Mouse (Mus musculus): ENCODE results near the gene Clic6. TPM values are rescaled to one million over a fixed set of nuclear protein-coding genes. Genes with fewer than 3 reads are reported as not detected.

Clic6 gene
- total and polyA plus RNA-seq, 2 experiments from 2014 or later: 6.2 to 7.7 TPM

GRCm38 (mm10) chr16:92478561-92479150 lies 6.9 kb upstream of the Clic6 start:
- Histone ChIP-seq H3K4me1 (ENCODE audit: insufficient read depth, low read length) (no peaks in the 10 kb centered on the region), H3K4me2 (ENCODE audit: low read depth, low read length) (peak overlapping the region; percentile 50), H3K27me3 (ENCODE audit: insufficient read depth, low read length) (no peaks in the 10 kb centered on the region), H3K4me3 (ENCODE audit: low read length) (peak overlapping the region; percentile 19), H3K27ac (no peak overlapping the region), H3K9me3 (ENCODE audit: low read length) (no peaks in the 10 kb centered on the region), H3K9ac (replicated peaks; ENCODE audit: low read length) (no peak overlapping the region), H3K36me3 (ENCODE audit: insufficient read depth, low read length) (no peaks in the 10 kb centered on the region)
- ATAC-seq (no peak), DNase-seq (ENCODE audit: low spot score) (peak; percentile 85)
- WGBS: 10% methylated on average over 21 of the region's 23 CpGs
- TF ChIP-seq CTCF (IDR thresholded peaks at IDR 0.05; ENCODE audit: low read depth): peak; percentile 78

GRCm38 (mm10) chr16:92487086-92487485 lies 1.6 kb downstream of the Clic6 start:
- ATAC-seq: no peak
- no peak for TF ChIP-seq CTCF (IDR thresholded peaks at IDR 0.05; ENCODE audit: low read depth)
- Histone ChIP-seq H3K27me3 (ENCODE audit: insufficient read depth, low read length) (no peaks in the 10 kb centered on the region), H3K4me2 (ENCODE audit: low read depth, low read length) (no peak overlapping the region), H3K9me3 (ENCODE audit: low read length) (0 out of 2 replicates have a peak, but pooled peaks cover 2% of the 10 kb centered on the region), H3K27ac (no peak overlapping the region), H3K4me1 (ENCODE audit: insufficient read depth, low read length) (no peaks in the 10 kb centered on the region), H3K9ac (replicated peaks; ENCODE audit: low read length) (no peak overlapping the region), H3K4me3 (ENCODE audit: low read length) (no peak overlapping the region), H3K36me3 (ENCODE audit: insufficient read depth, low read length) (no peaks in the 10 kb centered on the region)
- 82% methylated on average over 6 of the region's 6 CpGs for WGBS
- DNase-seq (ENCODE audit: low spot score): no peak

GRCm38 (mm10) chr16:92487489-92487888 lies 2.0 kb downstream of the Clic6 start:
- Histone ChIP-seq H3K4me1 (ENCODE audit: insufficient read depth, low read length) (no peaks in the 10 kb centered on the region), H3K9ac (replicated peaks; ENCODE audit: low read length) (no peak overlapping the region), H3K4me2 (ENCODE audit: low read depth, low read length) (no peak overlapping the region), H3K9me3 (ENCODE audit: low read length) (0 out of 2 replicates have a peak, but pooled peaks cover 2% of the 10 kb centered on the region), H3K36me3 (ENCODE audit: insufficient read depth, low read length) (no peaks in the 10 kb centered on the region), H3K4me3 (ENCODE audit: low read length) (no peak overlapping the region), H3K27ac (no peak overlapping the region), H3K27me3 (ENCODE audit: insufficient read depth, low read length) (no peaks in the 10 kb centered on the region)
- ATAC-seq (no peak), DNase-seq (ENCODE audit: low spot score) (peak; percentile 70)
- 63% methylated on average over 4 of the region's 4 CpGs for WGBS
- peak; percentile 77 for TF ChIP-seq CTCF (IDR thresholded peaks at IDR 0.05; ENCODE audit: low read depth)

- no peak for DNase-seq (ENCODE audit: low spot score)
- Histone ChIP-seq H3K9me3 (ENCODE audit: low read length) (0 out of 2 replicates have a peak, but pooled peaks cover 2% of the 10 kb centered on the region), H3K4me1 (ENCODE audit: insufficient read depth, low read length) (no peaks in the 10 kb centered on the region), H3K4me3 (ENCODE audit: low read length) (no peak overlapping the region), H3K4me2 (ENCODE audit: low read depth, low read length) (no peak overlapping the region), H3K27ac (no peak overlapping the region), H3K9ac (replicated peaks; ENCODE audit: low read length) (no peak overlapping the region), H3K36me3 (ENCODE audit: insufficient read depth, low read length) (no peaks in the 10 kb centered on the region), H3K27me3 (ENCODE audit: insufficient read depth, low read length) (no peaks in the 10 kb centered on the region)
- WGBS: 86% methylated on average over 5 of the region's 5 CpGs
- no peak for ATAC-seq
- no peak for TF ChIP-seq CTCF (IDR thresholded peaks at IDR 0.05; ENCODE audit: low read depth)
Measured at GRCm38 (mm10) chr16:92488456-92488855, 2.9 kb downstream of the Clic6 start.

GRCm38 (mm10) chr16:92489356-92489755 lies 3.8 kb downstream of the Clic6 start:
- no peak for TF ChIP-seq CTCF (IDR thresholded peaks at IDR 0.05; ENCODE audit: low read depth)

GRCm38 (mm10) chr16:92497851-92498588 lies 12.5 kb downstream of the Clic6 start:
- TF ChIP-seq CTCF (IDR thresholded peaks at IDR 0.05; ENCODE audit: low read depth): no peak
- DNase-seq (ENCODE audit: low spot score): no peak
- no peaks in the 10 kb centered on the region for H3K36me3 ChIP-seq (ENCODE audit: insufficient read depth, low read length)
- H3K27me3 ChIP-seq (ENCODE audit: insufficient read depth, low read length): peaks cover 25% of the 10 kb centered on the region
- 0 out of 2 replicates have a peak, but pooled peaks cover 9% of the 10 kb centered on the region for H3K4me1 ChIP-seq (ENCODE audit: insufficient read depth, low read length)
- H3K4me3 ChIP-seq (ENCODE audit: low read length): peak overlapping the region; percentile 47
- H3K9me3 ChIP-seq (ENCODE audit: low read length): no peaks in the 10 kb centered on the region
- 0 out of 2 replicates have a peak, but pooled peaks have one; percentile 15 for ATAC-seq
- H3K9ac ChIP-seq (replicated peaks; ENCODE audit: low read length): peak overlapping the region; percentile 46; the same call in 1 of the 2 replicates
- 10% methylated on average over 26 of the region's 26 CpGs for WGBS
- peak overlapping the region; percentile 36; the same call in 1 of the 2 replicates for H3K27ac ChIP-seq
- peak overlapping the region; percentile 86 for H3K4me2 ChIP-seq (ENCODE audit: low read depth, low read length)

More at GRCm38 (mm10) chr16:92489356-92489755, 3.8 kb downstream of the Clic6 start:
- Histone ChIP-seq H3K9ac (replicated peaks; ENCODE audit: low read length) (no peak overlapping the region), H3K9me3 (ENCODE audit: low read length) (0 out of 2 replicates have a peak, but pooled peaks cover 2% of the 10 kb centered on the region), H3K4me1 (ENCODE audit: insufficient read depth, low read length) (no peaks in the 10 kb centered on the region), H3K4me3 (ENCODE audit: low read length) (no peak overlapping the region), H3K36me3 (ENCODE audit: insufficient read depth, low read length) (no peaks in the 10 kb centered on the region), H3K27ac (no peak overlapping the region), H3K27me3 (ENCODE audit: insufficient read depth, low read length) (no peaks in the 10 kb centered on the region), H3K4me2 (ENCODE audit: low read depth, low read length) (no peak overlapping the region)
- no peak for DNase-seq (ENCODE audit: low spot score)
- 84% methylated on average over 9 of the region's 9 CpGs for WGBS
- ATAC-seq: no peak

All from hindbrain, postnatal 0 days (tissue).